Mouse (Mus musculus): ENCODE data around the gene Dmbx1. TPM values are rescaled to one million over a fixed set of nuclear protein-coding genes. Genes with fewer than 3 reads are reported as not detected.

The Dmbx1 gene
- polyA plus RNA-seq, 1 experiment = not detected

DNA sequence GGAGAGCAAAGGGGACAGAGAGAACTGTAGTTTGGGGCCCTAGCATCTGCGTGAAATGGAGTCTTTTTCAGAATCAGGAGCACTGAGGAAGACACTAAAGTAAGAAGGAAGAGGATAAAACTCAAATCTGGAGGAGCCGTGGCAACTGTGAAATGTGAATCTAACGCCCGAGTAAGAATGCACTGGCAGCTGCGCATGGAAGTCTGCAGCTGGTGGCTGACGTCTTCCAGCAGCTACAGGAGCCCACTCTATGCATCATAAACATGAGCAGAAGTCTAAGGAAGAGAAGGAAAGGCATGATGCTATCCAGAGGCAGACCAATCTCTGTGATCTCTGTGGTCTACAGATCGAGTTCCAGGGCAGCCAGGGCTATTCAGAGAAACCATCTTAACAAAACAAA lies 12.1 kb downstream of the Dmbx1 start:
- peaks cover 30% of the 10 kb centered on the region for H3K27me3 ChIP-seq (ENCODE audit: control insufficient read depth, insufficient read depth, low read length)
- H3K4me1 ChIP-seq (ENCODE audit: control insufficient read depth, insufficient read depth, insufficient read length, low read length) = no peaks in the 10 kb centered on the region
- H3K27ac ChIP-seq (ENCODE audit: insufficient read depth, low read depth, low read length) = no peak overlapping the region
- TF ChIP-seq POLR2A (IDR thresholded peaks at IDR 0.05; ENCODE audit: low read depth, low read length) = no peak
- TF ChIP-seq CTCF (IDR thresholded peaks at IDR 0.05; ENCODE audit: extremely low read depth, insufficient read length, insufficient replicate concordance, low read depth, low read length) = no peak
- H3K36me3 ChIP-seq (ENCODE audit: control insufficient read depth, insufficient read depth, low read length) = no peaks in the 10 kb centered on the region
- WGBS = 53% methylated on average over 7 of the region's 7 CpGs
- H3K4me3 ChIP-seq (ENCODE audit: low read depth, low read length) = no peak overlapping the region

DNA sequence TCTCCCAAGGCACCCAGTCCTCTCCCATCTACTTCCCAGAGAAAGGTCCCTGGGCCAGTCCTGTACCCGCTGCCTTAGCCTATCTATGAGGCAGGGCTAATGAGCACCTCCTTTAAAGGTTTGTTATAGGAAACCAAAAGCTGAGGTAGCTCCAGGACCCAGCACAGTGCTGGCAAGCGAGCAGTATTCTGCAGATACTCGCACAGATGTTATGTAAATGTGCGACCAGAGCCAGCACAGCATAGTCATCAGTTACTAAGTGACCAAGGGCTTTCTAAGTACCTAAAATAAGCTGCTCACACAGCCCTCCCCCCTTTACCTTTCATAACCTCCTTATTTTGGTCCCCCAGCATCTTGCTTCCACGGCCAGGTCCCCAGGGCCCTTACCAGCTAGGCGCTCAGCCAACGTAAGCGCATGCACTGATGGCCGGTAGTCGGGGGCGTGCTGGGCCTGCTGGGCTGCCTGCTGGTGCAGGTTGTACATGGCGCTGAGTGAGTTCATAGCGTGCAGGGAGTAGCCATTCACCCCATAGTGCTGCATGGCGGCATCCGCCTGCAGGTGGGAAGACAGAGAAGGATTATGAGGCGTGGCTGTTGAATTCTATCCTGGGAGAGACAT lies 16.4 kb downstream of the Dmbx1 start:
- no peaks in the 10 kb centered on the region for H3K4me1 ChIP-seq (ENCODE audit: control insufficient read depth, insufficient read depth, insufficient read length, low read length)
- H3K36me3 ChIP-seq (ENCODE audit: control insufficient read depth, insufficient read depth, low read length) = no peaks in the 10 kb centered on the region
- H3K4me3 ChIP-seq (ENCODE audit: low read depth, low read length) = no peak overlapping the region
- 76% methylated on average over 16 of the region's 16 CpGs for WGBS
- no peak overlapping the region for H3K27ac ChIP-seq (ENCODE audit: insufficient read depth, low read depth, low read length)
- peaks cover 8% of the 10 kb centered on the region for H3K27me3 ChIP-seq (ENCODE audit: control insufficient read depth, insufficient read depth, low read length)
- TF ChIP-seq CTCF (IDR thresholded peaks at IDR 0.05; ENCODE audit: extremely low read depth, insufficient read length, insufficient replicate concordance, low read depth, low read length) (no peak), POLR2A (IDR thresholded peaks at IDR 0.05; ENCODE audit: low read depth, low read length) (no peak)

DNA sequence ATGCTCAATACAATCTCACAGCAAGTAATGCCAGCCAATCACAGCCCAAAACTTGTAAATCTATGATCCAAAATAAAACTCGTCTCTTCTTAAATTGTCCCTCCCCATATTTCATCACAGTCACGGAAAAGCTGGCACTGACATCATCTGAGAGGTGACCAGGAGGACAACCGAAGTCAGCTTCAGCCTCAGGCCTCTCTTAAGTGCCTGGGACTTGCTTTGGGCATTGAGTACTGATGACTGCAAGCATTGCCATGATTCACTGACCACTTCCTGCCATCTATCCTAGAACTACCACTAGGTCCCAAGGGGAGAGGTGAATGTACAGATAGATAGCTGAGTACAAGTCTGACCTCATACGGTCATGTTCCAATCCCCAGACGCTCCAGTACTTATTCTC lies 17.0 kb downstream of the Dmbx1 start:
- Histone ChIP-seq H3K36me3 (ENCODE audit: control insufficient read depth, insufficient read depth, low read length) (no peaks in the 10 kb centered on the region), H3K27me3 (ENCODE audit: control insufficient read depth, insufficient read depth, low read length) (peaks cover 13% of the 10 kb centered on the region), H3K4me1 (ENCODE audit: control insufficient read depth, insufficient read depth, insufficient read length, low read length) (no peaks in the 10 kb centered on the region), H3K4me3 (ENCODE audit: low read depth, low read length) (no peak overlapping the region), H3K27ac (ENCODE audit: insufficient read depth, low read depth, low read length) (no peak overlapping the region)
- TF ChIP-seq CTCF (IDR thresholded peaks at IDR 0.05; ENCODE audit: extremely low read depth, insufficient read length, insufficient replicate concordance, low read depth, low read length) (no peak), POLR2A (IDR thresholded peaks at IDR 0.05; ENCODE audit: low read depth, low read length) (no peak)
- 78% methylated on average over 5 of the region's 5 CpGs for WGBS

DNA sequence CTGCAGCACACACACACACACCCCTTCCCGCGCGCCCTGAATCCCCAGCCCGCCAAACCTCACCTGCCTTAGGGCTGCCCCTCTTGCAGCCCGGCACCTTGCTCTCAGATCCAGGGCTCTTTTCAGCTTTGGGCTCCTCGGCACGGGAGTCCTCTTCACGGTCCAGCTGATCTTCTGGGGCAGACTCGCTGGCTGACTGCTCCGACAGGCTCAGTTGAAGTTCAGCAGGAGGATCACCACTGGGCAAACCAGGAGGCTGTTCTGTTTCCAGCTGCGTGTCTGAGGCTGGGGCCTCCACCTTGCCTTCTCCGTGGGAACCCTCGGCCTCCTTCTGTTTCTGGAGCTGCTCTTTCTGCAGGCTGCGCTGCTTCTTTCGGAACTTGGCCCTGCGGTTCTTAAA lies 19.8 kb downstream of the Dmbx1 start:
- H3K27me3 ChIP-seq (ENCODE audit: control insufficient read depth, insufficient read depth, low read length) = peaks cover 12% of the 10 kb centered on the region
- no peaks in the 10 kb centered on the region for H3K4me1 ChIP-seq (ENCODE audit: control insufficient read depth, insufficient read depth, insufficient read length, low read length)
- no peak overlapping the region for H3K27ac ChIP-seq (ENCODE audit: insufficient read depth, low read depth, low read length)
- no peak for TF ChIP-seq POLR2A (IDR thresholded peaks at IDR 0.05; ENCODE audit: low read depth, low read length)
- no peak for TF ChIP-seq CTCF (IDR thresholded peaks at IDR 0.05; ENCODE audit: extremely low read depth, insufficient read length, insufficient replicate concordance, low read depth, low read length)
- no peaks in the 10 kb centered on the region for H3K36me3 ChIP-seq (ENCODE audit: control insufficient read depth, insufficient read depth, low read length)
- H3K4me3 ChIP-seq (ENCODE audit: low read depth, low read length) = no peak overlapping the region
- WGBS = 83% methylated on average over 16 of the region's 16 CpGs

DNA sequence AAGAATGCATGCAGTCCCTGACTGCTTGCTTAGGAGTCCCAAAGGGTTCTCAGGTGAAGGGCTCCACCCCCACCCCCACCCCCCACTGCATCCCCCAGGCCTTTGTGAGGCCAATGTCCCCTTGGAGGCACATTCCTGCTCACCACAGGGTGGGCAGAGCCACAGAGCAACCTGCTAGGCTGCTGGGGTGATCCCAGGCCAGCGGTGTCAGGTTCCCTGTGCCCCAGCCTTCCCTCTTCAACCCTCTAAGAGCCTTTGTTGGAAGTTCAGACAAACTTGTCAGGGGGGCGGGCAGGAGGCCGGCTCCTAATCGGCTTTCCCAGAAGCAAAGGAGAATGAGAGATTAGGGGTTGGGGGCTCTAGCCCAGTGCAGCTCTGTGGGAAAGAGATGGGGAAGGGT lies 28.1 kb downstream of the Dmbx1 start:
- H3K4me3 ChIP-seq (ENCODE audit: low read depth, low read length) = no peak overlapping the region
- TF ChIP-seq POLR2A (IDR thresholded peaks at IDR 0.05; ENCODE audit: low read depth, low read length) (no peak), CTCF (IDR thresholded peaks at IDR 0.05; ENCODE audit: extremely low read depth, insufficient read length, insufficient replicate concordance, low read depth, low read length) (no peak)
- peaks cover 11% of the 10 kb centered on the region; the same call in 1 of the 2 replicates for H3K27me3 ChIP-seq (ENCODE audit: control insufficient read depth, insufficient read depth, low read length)
- H3K36me3 ChIP-seq (ENCODE audit: control insufficient read depth, insufficient read depth, low read length) = no peaks in the 10 kb centered on the region
- H3K4me1 ChIP-seq (ENCODE audit: control insufficient read depth, insufficient read depth, insufficient read length, low read length) = no peaks in the 10 kb centered on the region; the same call in 1 of the 2 replicates
- WGBS = 41% methylated on average over 4 of the region's 4 CpGs
- H3K27ac ChIP-seq (ENCODE audit: insufficient read depth, low read depth, low read length) = no peak overlapping the region

DNA sequence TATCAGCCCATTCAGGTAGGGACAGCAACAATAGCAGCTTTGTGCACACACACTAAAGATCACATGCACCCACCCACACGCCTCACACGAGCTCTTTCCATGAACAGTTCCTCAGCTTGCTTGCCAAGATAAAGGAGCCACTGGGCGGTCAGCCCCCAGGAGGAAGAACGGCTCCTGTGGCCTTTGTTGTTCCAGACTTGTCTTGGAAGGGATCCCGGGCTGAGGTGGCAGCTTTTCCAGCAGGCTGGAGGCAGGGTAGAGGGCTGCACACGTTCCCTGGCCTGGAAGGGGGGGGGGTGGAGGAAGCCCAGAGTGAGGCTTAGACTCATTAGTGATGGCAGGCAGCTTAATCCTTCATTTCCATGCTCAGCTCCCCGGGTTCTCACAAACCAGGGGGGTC lies 31.1 kb downstream of the Dmbx1 start:
- Histone ChIP-seq H3K36me3 (ENCODE audit: control insufficient read depth, insufficient read depth, low read length) (no peaks in the 10 kb centered on the region), H3K27ac (ENCODE audit: insufficient read depth, low read depth, low read length) (no peak overlapping the region), H3K4me3 (ENCODE audit: low read depth, low read length) (no peak overlapping the region), H3K4me1 (ENCODE audit: control insufficient read depth, insufficient read depth, insufficient read length, low read length) (no peaks in the 10 kb centered on the region; the same call in 1 of the 2 replicates), H3K27me3 (ENCODE audit: control insufficient read depth, insufficient read depth, low read length) (peaks cover 5% of the 10 kb centered on the region; the same call in 1 of the 2 replicates)
- WGBS = 14% methylated on average over 7 of the region's 7 CpGs
- TF ChIP-seq CTCF (IDR thresholded peaks at IDR 0.05; ENCODE audit: extremely low read depth, insufficient read length, insufficient replicate concordance, low read depth, low read length) = no peak
- TF ChIP-seq POLR2A (IDR thresholded peaks at IDR 0.05; ENCODE audit: low read depth, low read length) = no peak

DNA sequence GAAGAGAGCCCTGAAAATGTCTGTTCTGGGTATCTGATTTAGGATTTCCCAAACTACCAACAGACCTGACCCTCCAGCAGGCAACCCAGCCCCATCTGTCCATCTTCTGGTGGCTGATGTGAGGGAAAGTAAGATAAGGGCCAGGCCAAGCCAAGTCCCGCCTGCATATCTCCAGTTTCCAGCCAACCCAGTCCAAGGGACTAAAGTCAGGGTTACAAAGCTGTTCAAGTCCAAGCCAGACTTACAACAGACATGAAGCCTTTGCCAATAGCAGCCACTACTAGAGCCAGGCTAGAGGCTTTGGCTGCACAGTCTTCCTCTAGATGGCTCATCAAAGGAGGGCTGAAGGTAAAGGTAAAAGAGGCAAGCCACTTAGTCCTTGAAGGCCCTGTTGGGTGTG lies 31.7 kb downstream of the Dmbx1 start:
- 18% methylated on average over 1 of the region's 1 CpGs for WGBS
- no peaks in the 10 kb centered on the region for H3K36me3 ChIP-seq (ENCODE audit: control insufficient read depth, insufficient read depth, low read length)
- H3K4me3 ChIP-seq (ENCODE audit: low read depth, low read length) = no peak overlapping the region

More for the DNA sequence above, 31.7 kb downstream of the Dmbx1 start:
- no peaks in the 10 kb centered on the region; the same call in 1 of the 2 replicates for H3K4me1 ChIP-seq (ENCODE audit: control insufficient read depth, insufficient read depth, insufficient read length, low read length)
- peaks cover 5% of the 10 kb centered on the region; the same call in 1 of the 2 replicates for H3K27me3 ChIP-seq (ENCODE audit: control insufficient read depth, insufficient read depth, low read length)
- no peak overlapping the region for H3K27ac ChIP-seq (ENCODE audit: insufficient read depth, low read depth, low read length)
- no peak for TF ChIP-seq POLR2A (IDR thresholded peaks at IDR 0.05; ENCODE audit: low read depth, low read length)
- no peak for TF ChIP-seq CTCF (IDR thresholded peaks at IDR 0.05; ENCODE audit: extremely low read depth, insufficient read length, insufficient replicate concordance, low read depth, low read length)
